Mouse (Mus musculus) hindbrain, embryonic 13.5 days (tissue): ENCODE data around the gene Fstl4. TPM values are rescaled to one million over a fixed set of nuclear protein-coding genes. Genes with fewer than 3 reads are reported as not detected.
A peak's percentile ranks its signal among the peaks of the same experiment; 100 is the strongest.
"Not testable (repeated sequence)": the region's sequence is repeated elsewhere in the genome, so short reads cannot be mapped to it uniquely, and the experiment has no call there.

Experiments used
- ATAC-seq: fragments of 200-750 bp; cut with Nextera tagmentation; 2 replicates; pipeline ENCODE4 v1.8.0; 2017; ENCODE audit warnings: moderate TSS enrichment; ENCODE audit not compliant: low FRiP score
- H3K27ac ChIP-seq: fragments of 300-500 bp; sonication (generic); 2 replicates; pipeline ENCODE4 v1.5.1; 2015; ENCODE audit warnings: inconsistent platforms, mild to moderate bottlenecking, moderate library complexity
- H3K27me3 ChIP-seq: fragments of 300-500 bp; sonication (generic); 2 replicates; pipeline ENCODE4 v1.6.1; 2015; ENCODE audit warnings: mild to moderate bottlenecking, inconsistent platforms
- H3K36me3 ChIP-seq: fragments of 300-500 bp; sonication (generic); 2 replicates; pipeline ENCODE4 v1.6.1; 2015; ENCODE audit warnings: mild to moderate bottlenecking, inconsistent platforms
- H3K4me1 ChIP-seq: fragments of 300-500 bp; sonication (generic); replicated peaks from 2 replicates; pipeline ENCODE4 v1.6.1; 2015; ENCODE audit warnings: inconsistent platforms
- H3K4me2 ChIP-seq: fragments of 300-500 bp; sonication (generic); 2 replicates; pipeline ENCODE4 v1.6.1; 2015; ENCODE audit warnings: inconsistent platforms, mild to moderate bottlenecking, moderate library complexity
- H3K4me3 ChIP-seq: fragments of 300-500 bp; sonication (generic); 2 replicates; pipeline ENCODE4 v1.5.1; 2015; ENCODE audit warnings: mild to moderate bottlenecking, inconsistent platforms
- H3K9ac ChIP-seq: fragments of 300-500 bp; sonication (generic); 2 replicates; pipeline ENCODE4 v1.6.1; 2015; ENCODE audit warnings: mild to moderate bottlenecking, inconsistent platforms
- H3K9me3 ChIP-seq: fragments of 300-500 bp; sonication (generic); 2 replicates; pipeline ENCODE4 v1.6.1; 2016; ENCODE audit warnings: inconsistent platforms
- WGBS: fragments of 180-500 bp; shearing (Covaris S2); methylation state at CpG from one replicate; pipeline ENCODE4 v1.1.7; 2015; 5-methylcytosine and 5-hydroxymethylcytosine counted together
- polyA plus RNA-seq: library from polyadenylated mRNA; unstranded; fragments of >200 nt; fragmentation: Nextera tagmentation; extraction: Ambion mirVana; gene quantifications from 2 replicates; pipeline ENCODE4 v1.2.1, GENCODE M21; 2015

The Fstl4 gene
- polyA plus RNA-seq, 1 experiment from 2014 or later, result 9.4 TPM

- peaks cover 16% of the 10 kb centered on the region for H3K4me1 ChIP-seq
- no peak overlapping the region for H3K27ac ChIP-seq
- H3K36me3 ChIP-seq, result no peaks in the 10 kb centered on the region
- 72% methylated on average over 13 of the region's 13 CpGs for WGBS
- H3K9me3 ChIP-seq, result no peaks in the 10 kb centered on the region
- no peak overlapping the region for H3K9ac ChIP-seq
- no peak for ATAC-seq
- no peaks in the 10 kb centered on the region for H3K27me3 ChIP-seq
- H3K4me3 ChIP-seq, result no peak overlapping the region
- H3K4me2 ChIP-seq, result no peak overlapping the region
Observed at GRCm38 (mm10) chr11:53182177-53182852, 417.9 kb downstream of the Fstl4 start.

DNA sequence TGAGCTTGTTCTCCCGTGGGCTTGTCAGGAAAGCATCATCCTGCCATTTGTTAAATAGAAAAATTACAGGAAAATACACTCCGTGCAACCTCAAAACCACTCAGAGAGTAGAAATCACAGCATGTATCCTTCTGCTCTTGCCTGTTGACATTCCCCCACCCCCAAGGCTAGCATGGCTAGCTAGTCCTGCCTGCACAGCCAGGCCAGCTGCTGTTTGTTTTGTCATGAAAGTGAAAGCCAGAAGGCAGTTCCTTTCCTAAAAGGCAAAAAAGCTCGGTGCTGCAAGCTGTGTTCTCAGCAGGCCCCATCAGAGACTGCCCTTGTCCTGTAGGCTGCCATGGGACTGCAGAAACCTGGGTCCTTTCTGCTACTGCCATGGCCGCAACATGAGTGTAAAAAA lies 418.4 kb downstream of the Fstl4 start:
- H3K9me3 ChIP-seq, result no peaks in the 10 kb centered on the region
- H3K36me3 ChIP-seq, result no peaks in the 10 kb centered on the region
- no peaks in the 10 kb centered on the region for H3K27me3 ChIP-seq
- peaks cover 16% of the 10 kb centered on the region for H3K4me1 ChIP-seq
- WGBS, result 43% methylated on average over 4 of the region's 4 CpGs
- H3K27ac ChIP-seq, result peak overlapping the region; percentile 40; the same call in 1 of the 2 replicates
- no peak overlapping the region for H3K4me2 ChIP-seq
- ATAC-seq, result no peak
- no peak overlapping the region for H3K4me3 ChIP-seq
- no peak overlapping the region for H3K9ac ChIP-seq

DNA sequence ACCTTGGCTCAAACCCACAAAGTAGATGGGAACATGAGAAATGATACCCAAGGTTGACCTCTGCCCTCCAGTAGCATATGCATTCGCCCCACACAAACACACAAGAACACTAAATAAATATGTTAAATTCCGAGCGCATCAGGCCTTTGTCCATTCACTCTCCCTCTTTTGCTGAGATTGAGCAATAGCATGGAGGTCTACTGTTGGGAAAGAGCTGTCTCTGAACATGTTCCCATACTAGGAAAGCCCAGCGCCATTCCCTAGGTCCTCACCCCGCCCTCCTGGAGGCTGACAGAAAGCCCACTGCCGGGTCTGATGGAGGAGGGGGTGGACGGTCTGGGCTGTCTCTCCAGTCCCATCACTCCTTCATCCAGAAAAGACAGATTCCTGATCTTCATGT lies 419.6 kb downstream of the Fstl4 start:
- Histone ChIP-seq H3K9ac (no peak overlapping the region), H3K4me3 (no peak overlapping the region), H3K4me1 (peaks cover 16% of the 10 kb centered on the region), H3K4me2 (no peak overlapping the region), H3K27ac (no peak overlapping the region), H3K27me3 (no peaks in the 10 kb centered on the region), H3K9me3 (no peaks in the 10 kb centered on the region), H3K36me3 (no peaks in the 10 kb centered on the region)
- no peak for ATAC-seq
- WGBS, result 85% methylated on average over 7 of the region's 7 CpGs

- Histone ChIP-seq H3K9ac (no peak overlapping the region), H3K27ac (no peak overlapping the region), H3K4me1 (peaks cover 16% of the 10 kb centered on the region), H3K4me2 (no peak overlapping the region), H3K9me3 (no peaks in the 10 kb centered on the region), H3K4me3 (no peak overlapping the region), H3K27me3 (no peaks in the 10 kb centered on the region), H3K36me3 (no peaks in the 10 kb centered on the region)
- ATAC-seq, result no peak
- WGBS, result 80% methylated on average over 5 of the region's 5 CpGs
Observed at GRCm38 (mm10) chr11:53184698-53185097, 420.3 kb downstream of the Fstl4 start.

DNA sequence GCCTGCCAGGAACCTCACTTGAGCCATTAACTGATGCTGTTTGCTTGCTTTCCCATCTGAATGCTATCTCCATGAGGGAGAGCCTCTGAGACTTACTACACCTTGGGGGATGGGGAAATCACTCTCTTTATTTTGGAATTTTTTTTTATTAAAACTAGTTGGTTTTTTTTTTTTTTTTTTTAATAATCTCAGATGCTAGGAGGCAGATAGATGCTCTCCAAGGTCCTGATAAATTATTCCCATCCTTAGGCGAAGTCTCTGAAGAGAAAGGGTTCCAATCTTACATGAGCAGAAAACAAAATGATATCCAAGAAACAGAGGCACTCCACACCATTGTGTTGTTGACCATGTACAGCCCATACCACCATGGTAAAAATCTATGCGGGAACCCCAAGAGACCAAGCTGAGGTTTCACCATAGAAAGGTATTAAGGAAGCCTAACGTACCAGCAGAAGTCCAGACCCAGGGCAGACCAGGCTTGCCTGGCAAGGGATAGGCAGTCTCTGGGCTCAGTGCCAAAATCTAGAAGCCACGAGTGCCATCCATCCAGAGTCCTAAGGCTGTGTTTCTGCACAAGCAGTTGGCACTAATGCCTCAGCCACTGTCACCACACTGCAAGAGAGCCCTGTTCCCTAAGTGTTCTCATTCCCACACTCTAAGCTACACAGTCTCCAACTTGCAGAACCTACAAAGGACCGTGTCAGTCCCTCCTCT lies 423.1 kb downstream of the Fstl4 start:
- H3K27ac ChIP-seq, result no peak overlapping the region
- H3K27me3 ChIP-seq, result no peaks in the 10 kb centered on the region
- 67% methylated on average over 5 of the region's 5 CpGs for WGBS
- no peak overlapping the region for H3K9ac ChIP-seq
- H3K4me1 ChIP-seq, result peaks cover 11% of the 10 kb centered on the region
- no peaks in the 10 kb centered on the region for H3K9me3 ChIP-seq
- H3K4me3 ChIP-seq, result no peak overlapping the region
- no peak overlapping the region for H3K4me2 ChIP-seq
- no peak for ATAC-seq
- H3K36me3 ChIP-seq, result no peaks in the 10 kb centered on the region

- not testable (repeated sequence) for ATAC-seq, H3K9ac ChIP-seq, H3K36me3 ChIP-seq, H3K27ac ChIP-seq, H3K4me3 ChIP-seq, H3K9me3 ChIP-seq, H3K4me2 ChIP-seq, H3K4me1 ChIP-seq, H3K27me3 ChIP-seq
- 93% methylated on average over 1 of the region's 1 CpGs for whole genome bisulfite sequencing
Observed at GRCm38 (mm10) chr11:53196551-53196950, 432.1 kb downstream of the Fstl4 start.

DNA sequence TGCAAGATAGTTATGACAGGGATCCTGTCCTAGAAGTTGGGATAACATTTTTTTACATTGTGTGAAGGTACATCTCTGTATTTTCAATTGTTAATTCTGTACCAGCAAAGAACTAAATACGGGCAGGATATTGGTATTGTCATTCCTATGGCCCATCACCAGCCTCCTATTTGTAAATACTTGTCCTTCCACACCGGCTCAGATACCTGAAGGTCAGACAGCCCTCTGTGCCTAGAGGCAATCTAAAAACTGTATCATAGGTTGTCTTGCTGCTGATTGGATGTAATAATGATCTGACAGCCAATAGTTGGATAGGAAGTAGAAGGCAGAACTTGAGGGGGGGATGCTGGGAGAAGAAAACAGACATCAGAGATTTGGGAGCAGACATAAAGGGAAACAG lies 432.7 kb downstream of the Fstl4 start:
- WGBS, result 93% methylated on average over 2 of the region's 2 CpGs
- Histone ChIP-seq H3K4me3 (no peak overlapping the region), H3K4me1 (no peaks in the 10 kb centered on the region), H3K27ac (no peak overlapping the region), H3K9me3 (no peaks in the 10 kb centered on the region), H3K4me2 (no peak overlapping the region), H3K27me3 (no peaks in the 10 kb centered on the region), H3K9ac (no peak overlapping the region), H3K36me3 (no peaks in the 10 kb centered on the region)
- ATAC-seq, result no peak

GRCm38 (mm10) chr11:53202459-53203250 lies 438.2 kb downstream of the Fstl4 start:
- Histone ChIP-seq H3K9ac (no peak overlapping the region), H3K27ac (no peak overlapping the region), H3K4me2 (no peak overlapping the region), H3K4me3 (no peak overlapping the region), H3K36me3 (no peaks in the 10 kb centered on the region), H3K4me1 (no peaks in the 10 kb centered on the region), H3K27me3 (no peaks in the 10 kb centered on the region), H3K9me3 (0 out of 2 replicates have a peak, but pooled peaks cover 7% of the 10 kb centered on the region)
- WGBS, result 84% methylated on average over 2 of the region's 2 CpGs
- no peak for ATAC-seq

- 82% methylated on average over 9 of the region's 9 CpGs for WGBS
- Histone ChIP-seq H3K4me1 (no peaks in the 10 kb centered on the region), H3K4me2 (no peak overlapping the region), H3K9me3 (no peaks in the 10 kb centered on the region), H3K27ac (no peak overlapping the region), H3K9ac (no peak overlapping the region), H3K27me3 (no peaks in the 10 kb centered on the region), H3K36me3 (no peaks in the 10 kb centered on the region), H3K4me3 (no peak overlapping the region)
- no peak for ATAC-seq
Observed at GRCm38 (mm10) chr11:53210876-53211275, 446.4 kb downstream of the Fstl4 start.

DNA sequence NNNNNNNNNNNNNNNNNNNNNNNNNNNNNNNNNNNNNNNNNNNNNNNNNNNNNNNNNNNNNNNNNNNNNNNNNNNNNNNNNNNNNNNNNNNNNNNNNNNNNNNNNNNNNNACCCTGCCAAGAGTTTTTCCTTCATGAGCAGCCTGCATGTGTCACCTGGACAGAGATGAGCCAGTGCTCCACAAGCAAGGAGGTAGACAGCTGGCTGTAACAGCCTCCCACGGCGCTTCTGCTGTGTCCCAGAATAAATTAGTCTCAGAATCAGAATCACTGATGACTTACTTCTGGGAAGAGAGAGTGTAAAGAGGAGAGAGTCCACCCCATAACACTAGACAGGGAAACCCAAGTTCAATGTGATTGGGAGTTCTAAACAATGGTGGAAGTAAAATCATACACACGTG lies 464.6 kb downstream of the Fstl4 start:
- no peak for ATAC-seq
- Histone ChIP-seq H3K27ac (no peak overlapping the region), H3K9ac (no peak overlapping the region), H3K36me3 (no peaks in the 10 kb centered on the region), H3K4me1 (peaks cover 17% of the 10 kb centered on the region), H3K4me3 (no peak overlapping the region), H3K9me3 (no peaks in the 10 kb centered on the region), H3K4me2 (no peak overlapping the region), H3K27me3 (no peaks in the 10 kb centered on the region)
- 78% methylated on average over 3 of the region's 3 CpGs for WGBS

DNA sequence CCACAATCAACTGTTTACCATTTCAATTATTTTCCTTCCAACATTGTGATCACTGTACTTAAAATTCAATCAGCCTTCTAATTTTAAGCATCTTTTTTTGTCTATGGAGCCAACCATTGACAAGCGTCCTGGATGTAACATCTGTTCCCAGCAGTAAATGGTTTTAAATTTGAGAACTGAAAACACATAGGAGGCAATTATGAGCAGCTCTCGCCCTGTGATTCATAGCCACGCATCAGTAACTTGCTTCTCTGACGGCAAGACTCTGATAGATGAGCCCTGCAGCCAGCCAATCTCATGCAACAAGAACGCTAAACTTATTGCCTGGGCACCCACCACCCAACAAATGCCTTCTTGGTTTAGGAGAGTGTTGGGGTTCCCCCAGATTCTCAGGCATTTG lies 467.4 kb downstream of the Fstl4 start:
- Histone ChIP-seq H3K4me1 (peaks cover 17% of the 10 kb centered on the region), H3K9me3 (no peaks in the 10 kb centered on the region), H3K4me3 (no peak overlapping the region), H3K4me2 (no peak overlapping the region), H3K27ac (no peak overlapping the region), H3K27me3 (no peaks in the 10 kb centered on the region), H3K36me3 (no peaks in the 10 kb centered on the region), H3K9ac (no peak overlapping the region)
- ATAC-seq, result no peak
- 61% methylated on average over 5 of the region's 5 CpGs for WGBS

- WGBS, result 84% methylated on average over 9 of the region's 9 CpGs
Observed at GRCm38 (mm10) chr11:53233590-53233989, 469.2 kb downstream of the Fstl4 start.

More at GRCm38 (mm10) chr11:53233590-53233989, 469.2 kb downstream of the Fstl4 start:
- H3K4me2 ChIP-seq, result no peak overlapping the region
- H3K9me3 ChIP-seq, result no peaks in the 10 kb centered on the region
- no peak overlapping the region for H3K27ac ChIP-seq
- H3K9ac ChIP-seq, result no peak overlapping the region
- ATAC-seq, result no peak
- no peaks in the 10 kb centered on the region for H3K27me3 ChIP-seq
- H3K36me3 ChIP-seq, result no peaks in the 10 kb centered on the region
- peaks cover 17% of the 10 kb centered on the region for H3K4me1 ChIP-seq
- no peak overlapping the region for H3K4me3 ChIP-seq
